In genomic region chr1:156955926-156956760, GRCm38 (mm10) we compare ENCODE assay signal across 10 mouse cellular contexts. TPM values are rescaled to one million over a fixed set of nuclear protein-coding genes. Genes with fewer than 3 reads are reported as not detected.
DNase-seq lines count a peak whose midpoint lies in the region; ATAC-seq and TF ChIP-seq lines count a peak whose summit lies in the region.
"Had no signal": no experiment of that assay in that cellular context is flagged by ENCODE, and none has a peak within 500 bp of the region (broad histone marks: within the 10 kb centered on the region; RNA-seq: fewer than 3 reads in every experiment).

No protein-coding gene starts in this region.

- H3K27ac ChIP-seq in ES-E14 (ENCODE audit: insufficient read depth, low read depth, low read length, poor library complexity, severe bottlenecking) = peak overlapping the region; percentile 63; the same call in 1 of the 2 replicates
- H3K27ac ChIP-seq in forebrain, postnatal 0 days (ENCODE audit: low read depth, low read length) = no peak overlapping the region

- H3K4me2 ChIP-seq in forebrain, postnatal 0 days (ENCODE audit: low read depth) = no peak overlapping the region

- peak; percentile 59 to 65 for DNase-seq in B cell, adult 2 months
- DNase-seq in ES-E14 (ENCODE audit: low read depth, low spot score) = peak; percentile 77
- peak; percentile 61 for DNase-seq in liver
- DNase-seq in spleen, adult 12 weeks (ENCODE audit: low spot score) = peak; percentile 58
- DNase-seq in left cerebral cortex, adult 18-20 months (ENCODE audit: low spot score in 2 of 2) = no peak
- no peak for DNase-seq in forebrain, postnatal 0 days
- DNase-seq in embryo, embryonic 10 days (ENCODE audit: low spot score) = no peak
- no peak for DNase-seq in right cerebral cortex, adult 18-20 months
- DNase-seq: embryo, embryonic 11 days had no signal

- WGBS in forebrain, postnatal 0 days = 67% methylated on average over 17 of the region's 17 CpGs

- no peaks in the 10 kb centered on the region for H3K27me3 ChIP-seq in forebrain, postnatal 0 days (ENCODE audit: insufficient read depth, low read length)

- H3K9ac ChIP-seq in ES-E14 (ENCODE audit: insufficient read depth, low read depth, low read length, poor library complexity, severe bottlenecking) = 0 out of 2 replicates have a peak overlapping the region, but pooled peaks have one; percentile 21
- no peak overlapping the region for H3K9ac ChIP-seq in forebrain, postnatal 0 days

- in situ Hi-C loops in ES-E14 (cut with MboI; ENCODE audit: low sequenced_read_pairs in 2 of 2, unreplicated experiment in 2 of 2) = no loop called here

- no peak for ATAC-seq in forebrain, postnatal 0 days

- H3K4me3 ChIP-seq in ES-E14 (ENCODE audit: insufficient read depth in 1 of 2, low read depth in 1 of 2, low read length in 2 of 2, poor library complexity in 1 of 2, severe bottlenecking in 1 of 2) = peak overlapping the region in 1 of 2 experiments; percentile 32; a peak in 1 of 4 replicates
- H3K4me3 ChIP-seq in forebrain, postnatal 0 days (ENCODE audit: low read depth, low read length) = no peak overlapping the region
- H3K4me3 ChIP-seq: myocyte had no signal

- peaks cover 2 to 7% of the 10 kb centered on the region in 2 experiments; a peak in 2 of 4 replicates for H3K4me1 ChIP-seq in ES-E14 (ENCODE audit: control insufficient read depth in 2 of 2, insufficient read depth in 2 of 2, low read length in 2 of 2, poor library complexity in 1 of 2)
- no peaks in the 10 kb centered on the region for H3K4me1 ChIP-seq in forebrain, postnatal 0 days (ENCODE audit: insufficient read depth)

- H3K9me3 ChIP-seq in ES-E14 (ENCODE audit: control insufficient read depth, insufficient read depth, low read depth, low read length) = no peaks in the 10 kb centered on the region
- H3K9me3 ChIP-seq in forebrain, postnatal 0 days (ENCODE audit: low read length) = no peaks in the 10 kb centered on the region

- no peaks in the 10 kb centered on the region for H3K36me3 ChIP-seq in ES-E14 (ENCODE audit: control insufficient read depth, insufficient read depth, low read length, poor library complexity, severe bottlenecking)
- no peaks in the 10 kb centered on the region for H3K36me3 ChIP-seq in forebrain, postnatal 0 days (ENCODE audit: insufficient read depth)

- TF ChIP-seq CTCF in forebrain, postnatal 0 days (IDR thresholded peaks at IDR 0.05; ENCODE audit: low read depth) = no peak

TF ChIP-seq in ES-E14, 5 proteins besides CTCF, POLR2A, EP300 and RAD21:
- TF ChIP-seq MAFK (IDR thresholded peaks at IDR 0.05; ENCODE audit: insufficient read depth, low read depth, low read length) (no peak), CHD2 (IDR thresholded peaks at IDR 0.05; ENCODE audit: low read depth, low read length) (no peak), ZNF384 (IDR thresholded peaks at IDR 0.05; ENCODE audit: low read depth, low read length) (no peak), ZC3H11A (IDR thresholded peaks at IDR 0.05; ENCODE audit: borderline replicate concordance, low read depth, low read length) (no peak), HCFC1 (IDR thresholded peaks at IDR 0.05; ENCODE audit: borderline replicate concordance, insufficient read depth, low read length) (no peak)
TF ChIP-seq in ES-E14: peak in this region for 0.

RNA-seq across cellular contexts. Expression of gene Ralgps2, which starts 16.7 kb away (rescaled TPM):
- 40.6 and 58.2 TPM in 2 replicates for total RNA-seq in ES-E14 (2012; rRNA removed)
- 10 to 100 TPM; 40.2 to 50.3 TPM for total RNA-seq in left cerebral cortex, adult 18-20 months (2021)
- total RNA-seq in forebrain, postnatal 0 days (2014; rRNA removed) = 94.9 and 101 TPM in 2 replicates
- 59.7 and 85.9 TPM in 2 replicates for polyA plus RNA-seq in forebrain, postnatal 0 days (2015; fragmentation: Nextera tagmentation; extraction: Ambion mirVana)

Comparison
In these comparisons a context has a peak if more than half of its experiments do, and no peak if none do; other contexts are left out.
1. DNase-seq: peak in B cell, adult 2 months (2 of 2), ES-E14 (single experiment), liver (single experiment) and spleen, adult 12 weeks (single experiment); none in left cerebral cortex, adult 18-20 months (0 of 2), forebrain, postnatal 0 days (single experiment), embryo, embryonic 10 days (single experiment) and right cerebral cortex, adult 18-20 months (single experiment).